Mouse (Mus musculus): ENCODE measurements around the gene Snx27.
A peak's percentile ranks its signal among the peaks of the same experiment; 100 is the strongest.

Snx27 gene

GRCm38 (mm10) chr3:94476301-94477035 is 106.0 kb downstream of the Snx27 start:
- DNase-seq (ENCODE audit: low spot score): no peak

GRCm38 (mm10) chr3:94473567-94474232 is 108.8 kb downstream of the Snx27 start:
- no peak for DNase-seq (ENCODE audit: low spot score)

GRCm38 (mm10) chr3:94473115-94473505 is 109.4 kb downstream of the Snx27 start:
- no peak for DNase-seq (ENCODE audit: low spot score)

GRCm38 (mm10) chr3:94472447-94473114 is 109.9 kb downstream of the Snx27 start:
- DNase-seq (ENCODE audit: low spot score): no peak

GRCm38 (mm10) chr3:94468931-94469330 is 113.6 kb downstream of the Snx27 start:
- no peak for DNase-seq (ENCODE audit: low spot score)

- DNase-seq (ENCODE audit: low spot score): no peak
Measured at GRCm38 (mm10) chr3:94465632-94466430, 116.7 kb downstream of the Snx27 start.

- no peak for DNase-seq (ENCODE audit: low spot score)
Measured at GRCm38 (mm10) chr3:94463926-94464578, 118.5 kb downstream of the Snx27 start.

GRCm38 (mm10) chr3:94459834-94460233 is 122.7 kb downstream of the Snx27 start:
- DNase-seq (ENCODE audit: low spot score): no peak

- DNase-seq (ENCODE audit: low spot score): no peak
Measured at GRCm38 (mm10) chr3:94457055-94457454, 125.5 kb downstream of the Snx27 start.

- DNase-seq (ENCODE audit: low spot score): peak; percentile 70
Measured at GRCm38 (mm10) chr3:94456529-94457000, 126.0 kb downstream of the Snx27 start.

GRCm38 (mm10) chr3:94449377-94449776 is 133.1 kb downstream of the Snx27 start:
- DNase-seq (ENCODE audit: low spot score): no peak

All from left cerebral cortex, adult 11 months (tissue).